Mouse (Mus musculus): ENCODE measurements around the gene Abraxas1. TPM values are rescaled to one million over a fixed set of nuclear protein-coding genes. Genes with fewer than 3 reads are reported as not detected.
A peak's percentile ranks its signal among the peaks of the same experiment; 100 is the strongest.

Abraxas1 gene
- polyA plus RNA-seq, 1 experiment from 2014 or later, result 28.5 TPM

- Histone ChIP-seq H3K27me3 (no peaks in the 10 kb centered on the region), H3K4me3 (replicated peaks) (no peak overlapping the region), H3K36me3 (replicated peaks) (peaks cover 34% of the 10 kb centered on the region), H3K4me1 (no peaks in the 10 kb centered on the region), H3K9ac (no peak overlapping the region), H3K27ac (0 out of 2 replicates have a peak overlapping the region, but pooled peaks have one; percentile 32), H3K9me3 (no peaks in the 10 kb centered on the region), H3K4me2 (no peak overlapping the region)
- ATAC-seq (ENCODE audit: low FRiP score), result peak; percentile 60; the same call in 1 of the 2 replicates
- 76% methylated on average over 10 of the region's 10 CpGs for WGBS
These were observed 60.6 kb downstream of the Abraxas1 start for GRCm38 (mm10) chr5:100760049-100760663.

- 93% methylated on average over 5 of the region's 5 CpGs for WGBS
These were observed 62.6 kb downstream of the Abraxas1 start for GRCm38 (mm10) chr5:100758121-100758520.

More at GRCm38 (mm10) chr5:100758121-100758520, 62.6 kb downstream of the Abraxas1 start:
- peaks cover 13% of the 10 kb centered on the region for H3K36me3 ChIP-seq (replicated peaks)
- no peak overlapping the region for H3K27ac ChIP-seq
- H3K9ac ChIP-seq, result no peak overlapping the region
- H3K4me3 ChIP-seq (replicated peaks), result no peak overlapping the region
- no peaks in the 10 kb centered on the region for H3K4me1 ChIP-seq
- H3K9me3 ChIP-seq, result no peaks in the 10 kb centered on the region
- no peak overlapping the region for H3K4me2 ChIP-seq
- no peaks in the 10 kb centered on the region for H3K27me3 ChIP-seq
- no peak for ATAC-seq (ENCODE audit: low FRiP score)

Other genes starting within 250 kb of the Abraxas1 start
- gene Plac8, start 248.7 kb downstream of the Abraxas1 start, polyA plus RNA-seq (2016; fragmentation: Nextera tagmentation; extraction: Ambion mirVana), result 0.56 and 0.63 TPM in 2 replicates
- gene Coq2, start 145.8 kb downstream of the Abraxas1 start, polyA plus RNA-seq (2016; fragmentation: Nextera tagmentation; extraction: Ambion mirVana), result 42.3 and 47.3 TPM in 2 replicates
- 0.54 and 0.82 TPM in 2 replicates for gene Hpse, start 101.2 kb downstream of the Abraxas1 start, polyA plus RNA-seq (2016; fragmentation: Nextera tagmentation; extraction: Ambion mirVana)
- 29.5 and 31.7 TPM in 2 replicates for gene Helq, start 22.4 kb downstream of the Abraxas1 start, polyA plus RNA-seq (2016; fragmentation: Nextera tagmentation; extraction: Ambion mirVana)
- gene Mrps18c, start 22.3 kb downstream of the Abraxas1 start, polyA plus RNA-seq (2016; fragmentation: Nextera tagmentation; extraction: Ambion mirVana), result 174 and 181 TPM in 2 replicates
- 0.20 and 0.74 TPM in 2 replicates for gene Gpat3, start 24.7 kb upstream of the Abraxas1 start, polyA plus RNA-seq (2016; fragmentation: Nextera tagmentation; extraction: Ambion mirVana)